Mouse (Mus musculus): ENCODE results near the gene Ssh3.

DNA sequence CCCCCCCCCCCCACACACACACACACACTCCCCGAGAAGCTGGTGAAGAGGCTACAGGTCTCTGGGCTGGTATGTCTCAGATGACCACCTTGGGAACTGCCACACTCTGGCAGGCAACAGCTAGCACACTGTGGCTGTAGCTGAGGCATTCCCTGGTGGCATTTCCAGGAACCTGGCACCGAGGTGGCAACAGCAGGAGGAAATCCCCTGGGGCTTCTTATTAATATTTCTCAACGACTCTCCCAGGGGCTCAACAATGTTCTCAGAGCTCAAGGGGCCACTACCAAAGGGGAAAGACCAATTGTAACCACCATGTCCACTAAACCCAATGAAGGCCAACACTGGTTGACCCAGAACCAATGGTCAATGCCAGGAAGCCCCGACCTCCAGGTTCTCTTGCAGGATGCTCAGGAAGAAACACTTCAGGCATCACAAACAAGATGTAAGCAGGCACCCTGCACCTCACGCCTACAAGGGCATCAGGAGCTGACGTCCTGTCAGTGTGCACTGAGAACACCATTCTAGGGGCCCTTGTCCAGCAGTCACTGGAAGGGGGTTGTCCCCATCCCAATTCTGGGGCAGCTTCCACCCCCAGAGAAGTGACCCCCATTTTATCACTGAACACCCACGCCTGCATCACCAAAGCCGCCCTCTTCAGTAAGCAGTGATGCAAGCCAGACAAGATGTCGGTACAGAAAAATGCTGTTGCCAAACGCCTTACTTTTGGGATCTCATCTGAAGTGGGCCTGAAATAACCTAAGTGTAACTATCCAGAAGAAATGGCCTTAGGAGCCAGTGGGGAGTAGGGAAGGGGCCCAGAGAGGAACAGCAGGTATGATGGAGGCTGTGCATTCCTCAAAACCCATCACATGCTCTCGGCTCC lies 32.1 kb upstream of the Ssh3 start:
- TF ChIP-seq POLR2A (IDR thresholded peaks at IDR 0.05; ENCODE audit: insufficient read depth, low read length) (no peak), CTCF (IDR thresholded peaks at IDR 0.05; ENCODE audit: low read depth, low read length) (no peak)
